Mouse (Mus musculus) lung, embryonic 14.5 days (tissue): Measurements from ENCODE around the gene Acp5. TPM values are rescaled to one million over a fixed set of nuclear protein-coding genes. Genes with fewer than 3 reads are reported as not detected.
"Not testable (repeated sequence)": the region's sequence is repeated elsewhere in the genome, so short reads cannot be mapped to it uniquely, and the experiment has no call there.

Source experiments
- ATAC-seq: fragments of 200-750 bp; cut with Nextera tagmentation; 2 replicates; pipeline ENCODE4 v1.8.0; 2017; ENCODE audit warnings: mild to moderate bottlenecking, moderate TSS enrichment, moderate library complexity; ENCODE audit not compliant: insufficient read depth
- DNase-seq: peaks from one replicate; pipeline ENCODE4 v3.0.0-alpha.2; 2015
- H3K27ac ChIP-seq: fragments of 300-500 bp; sonication (generic); 2 replicates; pipeline ENCODE4 v1.5.1; 2014; ENCODE audit warnings: low read depth, mild to moderate bottlenecking, moderate library complexity
- H3K27me3 ChIP-seq: fragments of 300-500 bp; sonication (generic); 2 replicates; pipeline ENCODE4 v1.6.1; 2014; ENCODE audit warnings: low read length, control low read depth; ENCODE audit not compliant: insufficient read depth
- H3K36me3 ChIP-seq: fragments of 300-500 bp; sonication (generic); 2 replicates; pipeline ENCODE4 v1.6.1; 2014; ENCODE audit warnings: control low read depth; ENCODE audit not compliant: insufficient read depth
- H3K4me1 ChIP-seq: fragments of 300-500 bp; sonication (generic); 2 replicates; pipeline ENCODE4 v1.6.1; 2014; ENCODE audit warnings: antibody characterized with exemption, control low read depth; ENCODE audit not compliant: insufficient read depth
- H3K4me2 ChIP-seq: fragments of 300-500 bp; sonication (generic); 2 replicates; pipeline ENCODE4 v1.6.1; 2014; ENCODE audit warnings: mild to moderate bottlenecking
- H3K4me3 ChIP-seq: fragments of 300-500 bp; sonication (generic); 2 replicates; pipeline ENCODE4 v1.5.1; 2014; ENCODE audit warnings: low read depth, low read length
- H3K9ac ChIP-seq: fragments of 300-500 bp; sonication (generic); 2 replicates; pipeline ENCODE4 v1.6.1; 2014
- H3K9me3 ChIP-seq: fragments of 300-500 bp; sonication (generic); 2 replicates; pipeline ENCODE4 v1.6.1; 2016; ENCODE audit warnings: low read depth, low read length, control low read depth
- CTCF ChIP-seq: IDR thresholded peaks from 2 replicates; pipeline ENCODE4 v1.5.1; 2016; ENCODE audit warnings: antibody characterized with exemption, low read depth
- WGBS: fragments of 180-500 bp; shearing (Covaris S2); extraction: QIAGEN DNeasy Blood & Tissue Kit; methylation state at CpG from one replicate; pipeline ENCODE4 v1.1.7; 2014; 5-methylcytosine and 5-hydroxymethylcytosine counted together
- polyA plus RNA-seq: library from polyadenylated mRNA; unstranded; fragments of >200 nt; fragmentation: Nextera tagmentation; extraction: Ambion mirVana; gene quantifications from 2 replicates; pipeline ENCODE4 v1.2.1, GENCODE M21; 2014

Gene Acp5
- polyA plus RNA-seq, 1 experiment from 2014 or later, result 4.2 TPM

DNA sequence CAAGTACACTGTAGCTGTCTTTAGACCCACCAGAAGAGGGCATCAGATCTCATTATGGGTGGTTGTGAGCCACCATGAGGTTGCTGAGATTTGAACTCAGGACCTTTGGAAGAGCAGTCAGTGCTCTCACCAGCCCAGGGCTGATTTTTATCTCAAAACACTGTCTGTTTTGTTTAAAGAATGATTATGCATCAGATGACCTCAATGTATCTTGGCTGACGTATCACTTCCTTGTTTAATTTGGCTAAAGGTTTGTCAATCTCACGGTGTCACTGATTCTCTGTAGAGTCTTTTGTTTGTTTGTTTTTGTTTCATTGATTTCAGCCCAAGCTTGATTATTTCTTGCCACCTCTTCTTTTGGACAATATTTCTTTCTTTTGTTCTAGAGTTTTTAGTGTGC is 15.4 kb upstream of the Acp5 start:
- TF ChIP-seq CTCF, result no peak
- H3K27ac ChIP-seq, result no peak overlapping the region
- no peaks in the 10 kb centered on the region for H3K4me1 ChIP-seq
- no peak for DNase-seq
- no peaks in the 10 kb centered on the region; the same call in 1 of the 2 replicates for H3K9me3 ChIP-seq
- no peaks in the 10 kb centered on the region for H3K27me3 ChIP-seq
- H3K4me2 ChIP-seq, result no peak overlapping the region
- no peak overlapping the region for H3K4me3 ChIP-seq
- no peaks in the 10 kb centered on the region for H3K36me3 ChIP-seq
- no peak overlapping the region for H3K9ac ChIP-seq
- WGBS, result 67% methylated on average over 2 of the region's 2 CpGs
- ATAC-seq, result no peak

DNA sequence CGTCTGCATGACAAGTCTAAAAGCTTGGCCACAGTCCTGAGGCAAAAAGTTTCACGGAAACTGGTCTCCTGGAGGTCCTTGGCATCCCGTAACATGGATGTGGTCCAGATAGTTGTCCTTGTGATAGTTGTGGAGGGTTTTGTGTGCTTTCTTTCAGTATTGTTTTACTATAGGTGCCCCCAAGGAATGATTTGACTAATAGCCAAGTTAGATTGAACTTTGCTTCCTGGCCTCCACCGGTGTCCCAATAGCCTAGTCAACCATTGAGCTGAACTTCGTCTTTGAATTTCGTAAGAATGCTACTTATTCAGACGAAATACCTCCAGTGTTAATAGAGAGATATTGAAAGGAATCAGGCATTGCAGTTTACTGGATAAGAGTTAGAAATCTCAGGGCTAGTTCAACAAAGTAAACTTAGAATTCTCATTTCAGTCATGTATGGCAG is 14.8 kb upstream of the Acp5 start:
- H3K4me2 ChIP-seq, ATAC-seq, H3K9me3 ChIP-seq, H3K27ac ChIP-seq, H3K36me3 ChIP-seq, H3K9ac ChIP-seq, H3K27me3 ChIP-seq, DNase-seq, H3K4me3 ChIP-seq, H3K4me1 ChIP-seq: not testable (repeated sequence)
- WGBS, result 82% methylated on average over 7 of the region's 7 CpGs

DNA sequence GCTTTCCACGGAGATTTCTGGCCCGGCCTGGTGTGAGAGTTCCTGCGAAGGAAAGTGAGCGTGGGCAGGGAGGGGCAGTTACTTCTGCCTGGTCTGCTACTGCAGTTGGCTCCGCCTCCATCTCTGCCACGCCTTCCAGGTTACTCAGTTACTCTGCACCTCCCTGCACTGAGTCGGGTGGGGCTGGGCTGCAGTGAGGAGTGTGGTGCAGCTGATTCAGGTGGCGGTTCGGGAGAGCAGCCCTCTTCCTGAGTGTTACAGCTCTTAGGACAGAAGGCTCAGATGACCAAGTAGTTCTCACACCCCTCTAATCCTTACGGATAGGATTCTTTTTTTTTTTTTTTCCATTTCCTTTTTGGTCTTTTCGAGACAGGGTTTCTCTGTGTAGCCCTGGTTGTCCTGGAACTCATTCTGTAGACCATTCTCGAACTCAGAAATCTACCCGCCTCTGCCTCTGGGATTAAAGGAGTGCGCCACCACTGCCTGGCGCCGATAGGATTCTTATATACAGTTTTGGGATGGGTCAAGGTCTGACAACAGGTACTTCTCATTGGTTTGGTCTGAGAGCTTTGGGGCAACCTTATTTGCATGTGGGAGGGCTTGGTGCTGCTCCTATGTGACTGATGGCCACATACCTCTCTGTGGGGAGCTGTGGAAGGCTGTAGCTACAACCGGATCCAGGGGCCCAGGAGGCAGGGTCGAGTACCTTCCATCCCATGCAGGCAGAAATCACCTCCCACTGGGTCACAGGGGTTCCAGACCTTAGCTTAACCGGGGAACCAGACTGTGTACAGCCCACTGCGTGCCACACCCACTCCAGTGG is 14.1 kb upstream of the Acp5 start:
- no peak for TF ChIP-seq CTCF
- Histone ChIP-seq H3K4me1 (no peaks in the 10 kb centered on the region), H3K9ac (no peak overlapping the region), H3K4me2 (no peak overlapping the region), H3K27me3 (no peaks in the 10 kb centered on the region), H3K36me3 (no peaks in the 10 kb centered on the region), H3K4me3 (no peak overlapping the region), H3K27ac (no peak overlapping the region), H3K9me3 (no peaks in the 10 kb centered on the region; the same call in 1 of the 2 replicates)
- ATAC-seq (no peak), DNase-seq (no peak)
- WGBS, result 68% methylated on average over 20 of the region's 20 CpGs

DNA sequence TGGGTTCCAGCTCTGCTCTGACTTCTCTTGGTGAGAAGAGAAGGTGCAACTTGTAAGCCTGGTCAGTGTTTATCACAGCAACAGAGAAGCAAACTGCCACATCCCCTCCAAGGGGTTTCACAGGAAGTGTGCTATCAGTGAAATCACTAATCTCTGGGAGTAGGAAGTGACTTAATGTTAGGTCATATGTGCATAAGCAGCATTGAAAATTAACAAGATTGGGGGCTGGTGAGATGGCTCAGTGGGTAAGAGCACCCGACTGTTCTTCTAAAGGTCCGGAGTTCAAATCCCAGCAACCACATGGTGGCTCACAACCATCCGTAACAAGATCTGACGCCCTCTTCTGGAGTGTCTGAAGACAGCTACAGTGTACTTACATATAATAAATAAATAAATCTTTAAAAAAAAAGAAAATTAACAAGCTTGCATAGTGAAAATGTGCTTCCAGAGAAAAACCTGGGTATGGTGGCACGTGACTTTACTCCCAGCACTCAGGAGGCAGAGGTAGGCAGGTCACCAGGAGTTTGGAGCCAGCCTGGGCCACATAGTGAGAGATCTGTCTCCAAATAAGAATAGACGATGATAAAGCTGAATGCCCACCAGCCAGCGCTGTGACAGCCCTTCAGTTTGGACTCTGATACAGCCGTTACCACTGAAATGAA is 8.9 kb upstream of the Acp5 start:
- Histone ChIP-seq H3K9me3 (no peaks in the 10 kb centered on the region; the same call in 1 of the 2 replicates), H3K36me3 (no peaks in the 10 kb centered on the region), H3K27ac (no peak overlapping the region), H3K4me3 (no peak overlapping the region), H3K4me2 (no peak overlapping the region), H3K27me3 (no peaks in the 10 kb centered on the region), H3K9ac (no peak overlapping the region), H3K4me1 (no peaks in the 10 kb centered on the region)
- 76% methylated on average over 7 of the region's 8 CpGs for WGBS
- ATAC-seq, result no peak
- TF ChIP-seq CTCF, result no peak
- DNase-seq, result no peak

DNA sequence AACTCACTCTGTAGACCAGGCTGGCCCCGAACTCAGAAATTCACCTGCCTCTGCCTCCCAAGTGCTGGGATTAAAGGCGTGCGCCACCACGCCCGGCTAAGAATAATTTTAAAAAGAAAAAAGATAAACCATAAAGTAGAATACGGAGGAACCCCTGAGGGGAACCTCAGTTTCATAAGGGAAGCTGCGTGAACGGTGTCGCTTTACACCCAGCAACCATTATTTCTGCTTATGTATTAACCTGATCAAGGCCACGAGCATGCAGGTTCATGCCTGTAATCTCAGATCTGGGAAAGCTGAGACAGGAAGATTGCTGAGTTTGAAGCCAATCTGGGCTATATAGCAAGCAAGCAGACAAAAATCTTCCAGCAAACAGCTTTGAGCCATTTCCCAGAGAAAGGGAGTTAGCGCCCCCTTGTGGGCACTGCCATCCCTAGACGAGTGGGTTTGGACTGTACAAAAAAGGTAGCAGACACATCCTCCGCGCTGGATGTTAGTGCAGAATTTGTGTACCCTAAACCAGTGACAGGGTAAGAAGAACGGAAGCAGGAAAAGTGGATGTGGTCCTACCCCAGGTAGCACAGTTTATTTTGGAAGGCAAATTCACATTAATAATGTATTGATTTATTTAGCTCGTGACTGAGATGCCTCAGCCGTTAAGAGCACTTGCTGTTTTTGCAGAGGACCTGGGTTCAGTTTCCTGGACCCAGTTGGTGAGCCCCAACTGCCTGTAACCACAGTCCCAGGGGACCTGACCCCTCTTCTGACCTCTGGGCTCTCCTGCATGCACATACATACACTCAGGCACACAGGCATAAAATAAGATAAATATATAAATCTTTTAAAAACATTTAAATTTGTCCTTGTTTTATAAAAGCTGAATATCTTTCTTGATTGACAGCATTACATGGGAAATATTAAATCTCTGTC is 7.9 kb upstream of the Acp5 start:
- H3K4me3 ChIP-seq, result no peak overlapping the region
- no peaks in the 10 kb centered on the region for H3K27me3 ChIP-seq
- 55% methylated on average over 17 of the region's 17 CpGs for WGBS
- no peaks in the 10 kb centered on the region for H3K4me1 ChIP-seq
- no peak overlapping the region for H3K4me2 ChIP-seq
- ATAC-seq, result peak; percentile 58; the same call in 1 of the 2 replicates
- no peak overlapping the region for H3K27ac ChIP-seq
- no peak overlapping the region for H3K9ac ChIP-seq
- H3K36me3 ChIP-seq, result no peaks in the 10 kb centered on the region
- peak; percentile 94 for TF ChIP-seq CTCF
- DNase-seq, result peak; percentile 95
- no peaks in the 10 kb centered on the region; the same call in 1 of the 2 replicates for H3K9me3 ChIP-seq

DNA sequence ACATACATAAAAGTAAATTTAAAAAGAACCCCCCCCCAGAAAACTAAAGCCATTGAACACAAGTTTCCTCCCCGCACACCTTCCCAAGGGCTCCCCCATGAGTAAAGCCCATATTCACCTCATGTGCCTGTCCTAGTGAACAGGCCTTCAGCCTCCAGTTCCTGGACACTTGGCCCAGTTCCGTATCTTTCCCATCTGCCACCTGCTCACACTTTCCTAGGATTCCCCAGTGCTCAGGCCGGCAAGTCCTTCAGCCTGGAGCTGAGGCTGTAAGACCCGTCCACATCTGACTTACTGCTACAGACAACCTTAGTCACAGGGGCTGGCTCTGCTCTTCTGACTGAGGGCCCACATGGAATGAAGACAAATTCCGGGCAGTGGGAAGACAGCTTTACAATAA is 4.2 kb upstream of the Acp5 start:
- ATAC-seq, result no peak
- no peak for DNase-seq
- H3K27ac ChIP-seq, result no peak overlapping the region
- no peak overlapping the region for H3K9ac ChIP-seq
- no peaks in the 10 kb centered on the region for H3K36me3 ChIP-seq
- WGBS, result 88% methylated on average over 5 of the region's 5 CpGs
- no peaks in the 10 kb centered on the region for H3K27me3 ChIP-seq
- H3K4me2 ChIP-seq, result no peak overlapping the region
- no peaks in the 10 kb centered on the region for H3K4me1 ChIP-seq
- no peaks in the 10 kb centered on the region for H3K9me3 ChIP-seq
- H3K4me3 ChIP-seq, result no peak overlapping the region
- TF ChIP-seq CTCF, result no peak
